Mouse (Mus musculus): ENCODE data around the gene Xrn2.

DNA sequence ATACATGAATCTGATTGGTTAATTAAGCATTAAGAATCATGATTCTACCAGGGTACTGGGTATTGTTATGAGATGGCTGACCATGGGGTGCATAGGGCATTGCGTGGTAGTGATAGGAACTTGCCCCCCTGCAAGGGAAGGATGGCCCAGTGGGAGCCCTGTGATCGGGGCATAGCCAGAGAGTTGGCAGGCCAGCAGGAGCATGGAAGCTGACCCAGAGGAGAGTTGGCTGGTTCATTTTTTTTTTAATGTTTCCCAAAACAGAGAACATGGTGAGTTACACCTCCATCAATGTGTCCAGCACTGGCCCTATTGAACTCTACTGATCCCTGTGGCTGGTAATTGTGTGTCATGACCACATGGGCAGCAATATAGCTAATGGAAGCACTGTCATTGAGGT, 30.0 kb upstream of the Xrn2 start:
- TF ChIP-seq CTCF (IDR thresholded peaks at IDR 0.05) (no peak), EP300 (IDR thresholded peaks at IDR 0.05) (no peak)

All from lung, postnatal 0 days (tissue).